Comparison of ENCODE assay signal across 17 mouse cellular contexts in genomic region chr5:5096248-5096915, GRCm38 (mm10).
"Had no signal": no experiment of that assay in that cellular context is flagged by ENCODE, and none has a peak within 500 bp of the region (broad histone marks: within the 10 kb centered on the region; RNA-seq: fewer than 3 reads in every experiment).

No protein-coding gene starts in this region.

- H3K9ac ChIP-seq: lung, embryonic 14.5 days; midbrain, embryonic 12.5 days; neural tube, embryonic 13.5 days; neural tube, embryonic 15.5 days; stomach, embryonic 15.5 days had no signal

- H3K27me3 ChIP-seq: midbrain, embryonic 12.5 days; neural tube, embryonic 13.5 days; neural tube, embryonic 15.5 days; stomach, embryonic 15.5 days had no signal

- DNase-seq: lung, adult 18-20 months; lung, embryonic 14.5 days; lung, postnatal 10 days; lung, postnatal 4 days; midbrain, embryonic 14.5 days; right cerebral cortex, postnatal 14 days; thymus, adult 2 months; thymus, postnatal 25 days; thymus, postnatal 4 days had no signal

- H3K9me3 ChIP-seq: midbrain, embryonic 10.5 days; midbrain, embryonic 12.5 days; neural tube, embryonic 13.5 days; neural tube, embryonic 15.5 days; stomach, embryonic 15.5 days had no signal

- H3K36me3 ChIP-seq: midbrain, embryonic 10.5 days; midbrain, embryonic 12.5 days; neural tube, embryonic 13.5 days; neural tube, embryonic 15.5 days; stomach, embryonic 15.5 days had no signal

- H3K4me3 ChIP-seq: midbrain, embryonic 10.5 days; midbrain, embryonic 12.5 days; myocyte; neural tube, embryonic 13.5 days; neural tube, embryonic 15.5 days; stomach, embryonic 15.5 days had no signal

- H3K4me1 ChIP-seq: neural tube, embryonic 13.5 days; neural tube, embryonic 15.5 days; stomach, embryonic 15.5 days had no signal

- H3K27ac ChIP-seq: midbrain, embryonic 10.5 days; midbrain, embryonic 12.5 days; neural tube, embryonic 13.5 days; neural tube, embryonic 15.5 days; stomach, embryonic 15.5 days; stomach, postnatal 0 days had no signal

- H3K4me2 ChIP-seq: lung, embryonic 14.5 days; midbrain, embryonic 12.5 days; neural tube, embryonic 13.5 days; neural tube, embryonic 15.5 days; stomach, embryonic 15.5 days had no signal

- ATAC-seq: midbrain, embryonic 16.5 days had no signal
